Mouse (Mus musculus): Measurements from ENCODE around the gene Fermt1. TPM values are rescaled to one million over a fixed set of nuclear protein-coding genes. Genes with fewer than 3 reads are reported as not detected.

The Fermt1 gene
- polyA plus RNA-seq, 1 experiment from 2014 or later, result 4.4 TPM

GRCm38 (mm10) chr2:132927298-132927697 lies 18.4 kb downstream of the Fermt1 start:
- no peaks in the 10 kb centered on the region for H3K27me3 ChIP-seq (ENCODE audit: control insufficient read depth, insufficient read depth, low read depth, low read length)
- no peaks in the 10 kb centered on the region for H3K4me1 ChIP-seq (replicated peaks; ENCODE audit: control insufficient read depth, insufficient read depth, low read length)
- H3K9me3 ChIP-seq (ENCODE audit: control insufficient read depth, low read length), result no peaks in the 10 kb centered on the region
- H3K4me2 ChIP-seq (ENCODE audit: low read depth, low read length), result no peak overlapping the region
- no peak overlapping the region for H3K9ac ChIP-seq (ENCODE audit: low read length)
- WGBS, result 68% methylated on average over 2 of the region's 2 CpGs
- no peak overlapping the region for H3K4me3 ChIP-seq (ENCODE audit: low read length)
- H3K27ac ChIP-seq (ENCODE audit: low read length), result no peak overlapping the region
- H3K36me3 ChIP-seq (ENCODE audit: control insufficient read depth, insufficient read depth, low read length), result no peaks in the 10 kb centered on the region
- ATAC-seq (ENCODE audit: low read depth), result no peak

- Histone ChIP-seq H3K27ac (ENCODE audit: low read length) (0 out of 2 replicates have a peak overlapping the region, but pooled peaks have one; percentile 40), H3K9me3 (ENCODE audit: control insufficient read depth, low read length) (no peaks in the 10 kb centered on the region), H3K4me3 (ENCODE audit: low read length) (no peak overlapping the region), H3K4me2 (ENCODE audit: low read depth, low read length) (no peak overlapping the region), H3K9ac (ENCODE audit: low read length) (no peak overlapping the region), H3K27me3 (ENCODE audit: control insufficient read depth, insufficient read depth, low read depth, low read length) (no peaks in the 10 kb centered on the region), H3K36me3 (ENCODE audit: control insufficient read depth, insufficient read depth, low read length) (no peaks in the 10 kb centered on the region), H3K4me1 (replicated peaks; ENCODE audit: control insufficient read depth, insufficient read depth, low read length) (no peaks in the 10 kb centered on the region)
- peak; percentile 59 for ATAC-seq (ENCODE audit: low read depth)
- 35% methylated on average over 8 of the region's 8 CpGs for WGBS
These were observed 22.2 kb downstream of the Fermt1 start for GRCm38 (mm10) chr2:132923290-132924085.

- Histone ChIP-seq H3K27ac (ENCODE audit: low read length) (no peak overlapping the region), H3K4me2 (ENCODE audit: low read depth, low read length) (no peak overlapping the region), H3K36me3 (ENCODE audit: control insufficient read depth, insufficient read depth, low read length) (no peaks in the 10 kb centered on the region), H3K4me1 (replicated peaks; ENCODE audit: control insufficient read depth, insufficient read depth, low read length) (no peaks in the 10 kb centered on the region), H3K9me3 (ENCODE audit: control insufficient read depth, low read length) (no peaks in the 10 kb centered on the region), H3K4me3 (ENCODE audit: low read length) (no peak overlapping the region), H3K9ac (ENCODE audit: low read length) (no peak overlapping the region), H3K27me3 (ENCODE audit: control insufficient read depth, insufficient read depth, low read depth, low read length) (no peaks in the 10 kb centered on the region)
- WGBS, result 67% methylated on average over 9 of the region's 9 CpGs
- ATAC-seq (ENCODE audit: low read depth), result peak; percentile 43; the same call in 1 of the 2 replicates
These were observed 23.4 kb downstream of the Fermt1 start for GRCm38 (mm10) chr2:132922076-132922873.

- ATAC-seq (ENCODE audit: low read depth), result no peak
- H3K27me3 ChIP-seq (ENCODE audit: control insufficient read depth, insufficient read depth, low read depth, low read length), result no peaks in the 10 kb centered on the region
- H3K4me3 ChIP-seq (ENCODE audit: low read length), result no peak overlapping the region
- H3K4me1 ChIP-seq (replicated peaks; ENCODE audit: control insufficient read depth, insufficient read depth, low read length), result no peaks in the 10 kb centered on the region
- H3K9me3 ChIP-seq (ENCODE audit: control insufficient read depth, low read length), result no peaks in the 10 kb centered on the region
- no peaks in the 10 kb centered on the region for H3K36me3 ChIP-seq (ENCODE audit: control insufficient read depth, insufficient read depth, low read length)
- 45% methylated on average over 1 of the region's 1 CpGs for WGBS
- no peak overlapping the region for H3K4me2 ChIP-seq (ENCODE audit: low read depth, low read length)
- H3K9ac ChIP-seq (ENCODE audit: low read length), result no peak overlapping the region
- no peak overlapping the region for H3K27ac ChIP-seq (ENCODE audit: low read length)
These were observed 30.9 kb downstream of the Fermt1 start for GRCm38 (mm10) chr2:132914785-132915184.

GRCm38 (mm10) chr2:132906763-132907162 lies 38.9 kb downstream of the Fermt1 start:
- WGBS, result 29% methylated on average over 8 of the region's 8 CpGs
- no peak for ATAC-seq (ENCODE audit: low read depth)

GRCm38 (mm10) chr2:132904961-132905360 lies 40.7 kb downstream of the Fermt1 start:
- ATAC-seq (ENCODE audit: low read depth), result no peak
- Histone ChIP-seq H3K9me3 (ENCODE audit: control insufficient read depth, low read length) (no peaks in the 10 kb centered on the region), H3K27me3 (ENCODE audit: control insufficient read depth, insufficient read depth, low read depth, low read length) (no peaks in the 10 kb centered on the region), H3K27ac (ENCODE audit: low read length) (no peak overlapping the region), H3K4me3 (ENCODE audit: low read length) (no peak overlapping the region), H3K4me1 (replicated peaks; ENCODE audit: control insufficient read depth, insufficient read depth, low read length) (no peaks in the 10 kb centered on the region), H3K4me2 (ENCODE audit: low read depth, low read length) (no peak overlapping the region), H3K9ac (ENCODE audit: low read length) (no peak overlapping the region), H3K36me3 (ENCODE audit: control insufficient read depth, insufficient read depth, low read length) (no peaks in the 10 kb centered on the region)
- 59% methylated on average over 2 of the region's 2 CpGs for WGBS

More at GRCm38 (mm10) chr2:132906763-132907162, 38.9 kb downstream of the Fermt1 start:
- H3K9me3 ChIP-seq (ENCODE audit: control insufficient read depth, low read length), result no peaks in the 10 kb centered on the region
- no peaks in the 10 kb centered on the region for H3K4me1 ChIP-seq (replicated peaks; ENCODE audit: control insufficient read depth, insufficient read depth, low read length)
- no peaks in the 10 kb centered on the region for H3K27me3 ChIP-seq (ENCODE audit: control insufficient read depth, insufficient read depth, low read depth, low read length)
- H3K4me3 ChIP-seq (ENCODE audit: low read length), result no peak overlapping the region
- no peaks in the 10 kb centered on the region for H3K36me3 ChIP-seq (ENCODE audit: control insufficient read depth, insufficient read depth, low read length)
- H3K27ac ChIP-seq (ENCODE audit: low read length), result no peak overlapping the region
- no peak overlapping the region for H3K9ac ChIP-seq (ENCODE audit: low read length)
- no peak overlapping the region for H3K4me2 ChIP-seq (ENCODE audit: low read depth, low read length)

- H3K36me3 ChIP-seq (ENCODE audit: control insufficient read depth, insufficient read depth, low read length), result no peaks in the 10 kb centered on the region
- H3K4me2 ChIP-seq (ENCODE audit: low read depth, low read length), result no peak overlapping the region
- WGBS, result 28% methylated on average over 3 of the region's 3 CpGs
- no peaks in the 10 kb centered on the region for H3K27me3 ChIP-seq (ENCODE audit: control insufficient read depth, insufficient read depth, low read depth, low read length)
- H3K9ac ChIP-seq (ENCODE audit: low read length), result no peak overlapping the region
- no peak overlapping the region for H3K4me3 ChIP-seq (ENCODE audit: low read length)
- no peaks in the 10 kb centered on the region for H3K4me1 ChIP-seq (replicated peaks; ENCODE audit: control insufficient read depth, insufficient read depth, low read length)
- H3K9me3 ChIP-seq (ENCODE audit: control insufficient read depth, low read length), result no peaks in the 10 kb centered on the region
- H3K27ac ChIP-seq (ENCODE audit: low read length), result no peak overlapping the region
- ATAC-seq (ENCODE audit: low read depth), result 0 out of 2 replicates have a peak, but pooled peaks have one; percentile 49
These were observed 42.2 kb downstream of the Fermt1 start for GRCm38 (mm10) chr2:132903498-132903897.

- Histone ChIP-seq H3K36me3 (ENCODE audit: control insufficient read depth, insufficient read depth, low read length) (no peaks in the 10 kb centered on the region), H3K4me2 (ENCODE audit: low read depth, low read length) (no peak overlapping the region), H3K4me3 (ENCODE audit: low read length) (no peak overlapping the region), H3K9ac (ENCODE audit: low read length) (no peak overlapping the region), H3K4me1 (replicated peaks; ENCODE audit: control insufficient read depth, insufficient read depth, low read length) (no peaks in the 10 kb centered on the region), H3K9me3 (ENCODE audit: control insufficient read depth, low read length) (no peaks in the 10 kb centered on the region), H3K27me3 (ENCODE audit: control insufficient read depth, insufficient read depth, low read depth, low read length) (no peaks in the 10 kb centered on the region), H3K27ac (ENCODE audit: low read length) (no peak overlapping the region)
- 46% methylated on average over 4 of the region's 4 CpGs for WGBS
- ATAC-seq (ENCODE audit: low read depth), result no peak
These were observed 43.6 kb downstream of the Fermt1 start for GRCm38 (mm10) chr2:132902056-132902455.

- no peak overlapping the region for H3K4me2 ChIP-seq (ENCODE audit: low read depth, low read length)
- no peak for ATAC-seq (ENCODE audit: low read depth)
- no peaks in the 10 kb centered on the region for H3K36me3 ChIP-seq (ENCODE audit: control insufficient read depth, insufficient read depth, low read length)
- no peaks in the 10 kb centered on the region for H3K4me1 ChIP-seq (replicated peaks; ENCODE audit: control insufficient read depth, insufficient read depth, low read length)
- no peaks in the 10 kb centered on the region for H3K9me3 ChIP-seq (ENCODE audit: control insufficient read depth, low read length)
- no peak overlapping the region for H3K9ac ChIP-seq (ENCODE audit: low read length)
- no peak overlapping the region for H3K27ac ChIP-seq (ENCODE audit: low read length)
- no peaks in the 10 kb centered on the region for H3K27me3 ChIP-seq (ENCODE audit: control insufficient read depth, insufficient read depth, low read depth, low read length)
- H3K4me3 ChIP-seq (ENCODE audit: low read length), result no peak overlapping the region
- WGBS, result 58% methylated on average over 4 of the region's 4 CpGs
These were observed 44.1 kb downstream of the Fermt1 start for GRCm38 (mm10) chr2:132901636-132902035.
